Mouse (Mus musculus) hindbrain, embryonic 10.5 days (tissue): ENCODE measurements around the gene Degs2. TPM values are rescaled to one million over a fixed set of nuclear protein-coding genes. Genes with fewer than 3 reads are reported as not detected.

ENCODE experiments used
- DNase-seq: peaks from one replicate; pipeline ENCODE4 v3.0.0-alpha.2; 2017; ENCODE audit warnings: low spot score
- H3K27ac ChIP-seq: fragments of 300-500 bp; sonication (generic); 2 replicates; pipeline ENCODE4 v1.5.1; 2016; ENCODE audit warnings: mild to moderate bottlenecking, moderate library complexity
- H3K27me3 ChIP-seq: fragments of 300-500 bp; sonication (generic); 2 replicates; pipeline ENCODE4 v1.6.1; 2016; ENCODE audit warnings: mild to moderate bottlenecking; ENCODE audit not compliant: poor library complexity, insufficient read depth, severe bottlenecking
- H3K36me3 ChIP-seq: fragments of 300-500 bp; sonication (generic); 2 replicates; pipeline ENCODE4 v1.6.1; 2016; ENCODE audit warnings: mild to moderate bottlenecking, moderate library complexity
- H3K4me1 ChIP-seq: fragments of 300-500 bp; sonication (generic); replicated peaks from 2 replicates; pipeline ENCODE4 v1.6.1; 2016; ENCODE audit warnings: mild to moderate bottlenecking
- H3K4me3 ChIP-seq: fragments of 300-500 bp; sonication (generic); 2 replicates; pipeline ENCODE4 v1.5.1; 2016; ENCODE audit warnings: mild to moderate bottlenecking, moderate library complexity
- H3K9me3 ChIP-seq: fragments of 300-500 bp; sonication (generic); 2 replicates; pipeline ENCODE4 v1.6.1; 2016; ENCODE audit warnings: mild to moderate bottlenecking, moderate library complexity
- WGBS: fragments of 180-500 bp; shearing (Covaris S2); methylation state at CpG from one replicate; pipeline ENCODE4 v1.1.7; 2016; 5-methylcytosine and 5-hydroxymethylcytosine counted together
- polyA plus RNA-seq: library from polyadenylated mRNA; unstranded; fragments of >200 nt; fragmentation: Nextera tagmentation; extraction: Ambion mirVana; gene quantifications from 2 replicates; pipeline ENCODE4 v1.2.1, GENCODE M21; 2016

Degs2 gene
- polyA plus RNA-seq = 1.6 and 2.1 TPM in 2 replicates

DNA sequence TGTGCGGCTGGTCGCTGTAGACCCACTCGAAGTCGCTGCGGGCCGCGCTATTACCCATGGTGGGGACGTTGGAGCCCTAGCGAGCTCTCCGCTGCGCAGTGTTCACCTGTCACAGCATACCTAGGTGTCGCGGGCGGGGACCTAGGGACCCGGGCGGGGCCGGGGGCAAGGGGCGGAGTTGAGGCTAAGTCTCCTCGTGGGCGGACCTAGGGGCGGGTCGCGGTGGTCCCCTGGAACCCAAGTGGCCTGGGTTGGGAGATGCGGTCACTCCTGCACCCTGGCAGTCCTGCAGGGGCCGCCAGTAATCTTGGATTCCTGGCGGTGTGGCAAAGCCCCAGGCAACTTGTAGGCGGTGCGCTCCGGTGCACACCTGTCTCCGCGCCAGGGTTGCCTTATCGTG, at the start of gene Degs2:
Gene Degs2, minus strand, starts transcription at position 131 of the 400 bp plus-strand sequence.
- Histone ChIP-seq H3K27me3 (peaks cover 63% of the 10 kb centered on the region), H3K9me3 (no peaks in the 10 kb centered on the region), H3K4me3 (peak within 1 kb of the TSS; percentile 47), H3K4me1 (peaks cover 15% of the 10 kb centered on the region), H3K27ac (no peak within 1 kb of the TSS), H3K36me3 (no peaks in the 10 kb centered on the region)
- no peak for DNase-seq
- 2% methylated on average over 32 of the region's 32 CpGs for WGBS

- Histone ChIP-seq H3K27me3 (no peaks in the 10 kb centered on the region), H3K36me3 (no peaks in the 10 kb centered on the region), H3K9me3 (no peaks in the 10 kb centered on the region), H3K27ac (no peak overlapping the region), H3K4me1 (peaks cover 13% of the 10 kb centered on the region), H3K4me3 (no peak overlapping the region)
- DNase-seq = no peak
- WGBS = 53% methylated on average over 9 of the region's 9 CpGs
Measured at GRCm38 (mm10) chr12:108751790-108752189, 49.7 kb upstream of the Degs2 start.

DNA sequence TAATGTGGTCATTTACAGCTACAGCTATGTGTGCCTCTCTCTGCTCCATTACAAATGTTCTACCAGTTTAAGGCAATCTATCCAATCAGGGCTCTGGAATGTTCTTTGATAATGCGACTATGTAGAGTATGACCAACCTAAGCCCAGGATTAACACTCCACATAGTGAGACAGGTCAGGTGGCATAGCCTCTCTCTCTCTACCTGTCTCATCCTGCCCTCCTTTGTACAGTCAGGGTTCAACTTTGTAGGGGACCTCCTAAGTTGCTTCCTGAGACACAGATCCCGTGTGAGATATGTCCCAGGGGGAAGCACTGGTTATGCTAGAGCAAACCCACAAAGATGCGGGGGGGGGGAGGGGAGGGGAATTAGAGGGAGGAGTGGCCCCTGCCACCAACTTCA, 48.1 kb upstream of the Degs2 start:
- DNase-seq = no peak
- 76% methylated on average over 3 of the region's 3 CpGs for WGBS

GRCm38 (mm10) chr12:108749454-108749853, 47.3 kb upstream of the Degs2 start:
- Histone ChIP-seq H3K27ac (no peak overlapping the region), H3K36me3 (no peaks in the 10 kb centered on the region), H3K4me3 (no peak overlapping the region), H3K9me3 (no peaks in the 10 kb centered on the region), H3K4me1 (peaks cover 19% of the 10 kb centered on the region), H3K27me3 (no peaks in the 10 kb centered on the region)
- no peak for DNase-seq
- 87% methylated on average over 9 of the region's 9 CpGs for WGBS

More for the DNA sequence above, 48.1 kb upstream of the Degs2 start:
- Histone ChIP-seq H3K4me3 (no peak overlapping the region), H3K36me3 (no peaks in the 10 kb centered on the region), H3K9me3 (no peaks in the 10 kb centered on the region), H3K27me3 (no peaks in the 10 kb centered on the region), H3K27ac (no peak overlapping the region), H3K4me1 (peaks cover 14% of the 10 kb centered on the region)

- no peak overlapping the region for H3K27ac ChIP-seq
- no peaks in the 10 kb centered on the region for H3K36me3 ChIP-seq
- H3K4me3 ChIP-seq = no peak overlapping the region
- 75% methylated on average over 6 of the region's 6 CpGs for WGBS
- peaks cover 19% of the 10 kb centered on the region for H3K4me1 ChIP-seq
- no peak for DNase-seq
- H3K27me3 ChIP-seq = no peaks in the 10 kb centered on the region
- H3K9me3 ChIP-seq = no peaks in the 10 kb centered on the region
Measured at GRCm38 (mm10) chr12:108749019-108749418, 46.9 kb upstream of the Degs2 start.

DNA sequence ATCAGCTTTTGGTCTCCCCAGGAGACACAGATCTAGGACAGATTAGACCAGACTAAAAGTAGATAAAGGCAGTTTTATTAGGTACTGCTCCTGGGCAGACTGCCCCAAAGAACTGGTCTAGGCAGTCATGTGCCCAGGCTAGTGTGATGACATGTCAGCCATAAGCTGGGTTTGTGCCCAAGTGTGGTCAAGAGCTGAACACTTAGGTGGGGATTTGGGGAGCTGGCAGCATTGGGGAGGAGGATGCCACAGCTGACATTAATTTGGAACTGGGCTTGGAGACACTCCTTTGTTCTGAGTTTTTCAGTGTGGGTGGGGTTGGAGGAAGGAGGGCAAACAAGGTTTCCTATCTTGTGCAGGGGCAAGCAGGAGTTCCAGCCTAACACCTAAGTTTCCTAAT, 43.9 kb upstream of the Degs2 start:
- no peak for DNase-seq
- H3K27ac ChIP-seq = no peak overlapping the region
- no peaks in the 10 kb centered on the region for H3K27me3 ChIP-seq
- no peaks in the 10 kb centered on the region for H3K36me3 ChIP-seq
- no peaks in the 10 kb centered on the region for H3K9me3 ChIP-seq
- H3K4me1 ChIP-seq = 0 out of 2 replicates have a peak, but pooled peaks cover 6% of the 10 kb centered on the region
- no peak overlapping the region for H3K4me3 ChIP-seq

DNA sequence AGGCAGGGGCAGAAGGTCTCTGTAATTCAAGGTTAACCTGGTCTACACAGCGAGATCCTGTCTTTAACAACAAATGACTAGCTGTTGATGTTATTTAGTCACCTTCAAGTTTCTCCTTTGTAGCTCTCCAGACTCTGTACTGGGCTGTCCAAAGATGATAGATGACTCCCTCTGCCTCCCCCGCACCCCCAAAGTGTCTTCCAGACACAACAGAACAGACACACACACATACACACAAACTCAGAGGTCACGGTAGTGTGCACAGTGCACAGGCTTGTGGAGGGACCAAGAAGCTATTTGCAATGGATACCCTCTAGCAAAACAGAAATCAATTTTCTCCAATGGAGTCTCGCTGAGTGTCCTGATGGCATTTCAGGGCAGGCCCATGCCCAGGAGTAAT, 40.1 kb upstream of the Degs2 start:
- no peak overlapping the region for H3K4me3 ChIP-seq
- H3K36me3 ChIP-seq = no peaks in the 10 kb centered on the region
- H3K27ac ChIP-seq = no peak overlapping the region
- no peak for DNase-seq
- H3K4me1 ChIP-seq = 0 out of 2 replicates have a peak, but pooled peaks cover 6% of the 10 kb centered on the region
- 85% methylated on average over 4 of the region's 4 CpGs for WGBS
- H3K9me3 ChIP-seq = no peaks in the 10 kb centered on the region
- no peaks in the 10 kb centered on the region for H3K27me3 ChIP-seq

- Histone ChIP-seq H3K4me1 (0 out of 2 replicates have a peak, but pooled peaks cover 6% of the 10 kb centered on the region), H3K9me3 (no peaks in the 10 kb centered on the region), H3K36me3 (no peaks in the 10 kb centered on the region), H3K4me3 (no peak overlapping the region), H3K27me3 (no peaks in the 10 kb centered on the region), H3K27ac (no peak overlapping the region)
- DNase-seq = no peak
- 90% methylated on average over 2 of the region's 2 CpGs for WGBS
Measured at GRCm38 (mm10) chr12:108741472-108741871, 39.4 kb upstream of the Degs2 start.

- peaks cover 3% of the 10 kb centered on the region; the same call in 1 of the 2 replicates for H3K9me3 ChIP-seq
- no peak for DNase-seq
- no peaks in the 10 kb centered on the region for H3K27me3 ChIP-seq
- H3K36me3 ChIP-seq = no peaks in the 10 kb centered on the region
- 92% methylated on average over 12 of the region's 12 CpGs for WGBS
- H3K4me3 ChIP-seq = no peak overlapping the region
- no peaks in the 10 kb centered on the region for H3K4me1 ChIP-seq
- H3K27ac ChIP-seq = no peak overlapping the region
Measured at GRCm38 (mm10) chr12:108738745-108739144, 36.6 kb upstream of the Degs2 start.

- no peak for DNase-seq
- no peaks in the 10 kb centered on the region for H3K4me1 ChIP-seq
- H3K27ac ChIP-seq = no peak overlapping the region
- H3K9me3 ChIP-seq = peaks cover 3% of the 10 kb centered on the region; the same call in 1 of the 2 replicates
- WGBS = 91% methylated on average over 7 of the region's 7 CpGs
- no peak overlapping the region for H3K4me3 ChIP-seq
- H3K27me3 ChIP-seq = no peaks in the 10 kb centered on the region
- H3K36me3 ChIP-seq = no peaks in the 10 kb centered on the region
Measured at GRCm38 (mm10) chr12:108737838-108738237, 35.7 kb upstream of the Degs2 start.

DNA sequence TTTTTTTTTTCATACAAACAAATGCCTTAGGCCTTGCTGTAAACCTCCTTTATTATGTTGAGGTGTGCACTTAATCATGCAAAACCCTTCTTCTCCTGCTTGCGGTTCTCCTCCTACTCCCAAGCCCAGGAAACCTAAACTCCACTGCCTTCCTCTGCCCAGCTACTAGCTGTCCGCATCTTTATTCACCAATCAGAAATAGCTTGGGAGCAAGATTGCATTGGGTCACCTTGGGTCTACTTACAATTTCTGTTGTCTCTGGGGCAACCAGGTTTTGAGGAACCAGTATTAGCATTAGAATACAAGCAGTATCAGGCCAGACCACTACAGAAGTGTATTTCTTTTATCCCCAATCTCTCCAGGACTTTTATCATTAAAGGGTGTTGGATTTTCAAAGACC, 32.3 kb upstream of the Degs2 start:
- H3K36me3 ChIP-seq = no peaks in the 10 kb centered on the region
- no peak overlapping the region for H3K27ac ChIP-seq
- 90% methylated on average over 2 of the region's 2 CpGs for WGBS
- no peaks in the 10 kb centered on the region for H3K27me3 ChIP-seq
- H3K4me1 ChIP-seq = no peaks in the 10 kb centered on the region
- DNase-seq = no peak
- peaks cover 3% of the 10 kb centered on the region; the same call in 1 of the 2 replicates for H3K9me3 ChIP-seq
- H3K4me3 ChIP-seq = no peak overlapping the region

DNA sequence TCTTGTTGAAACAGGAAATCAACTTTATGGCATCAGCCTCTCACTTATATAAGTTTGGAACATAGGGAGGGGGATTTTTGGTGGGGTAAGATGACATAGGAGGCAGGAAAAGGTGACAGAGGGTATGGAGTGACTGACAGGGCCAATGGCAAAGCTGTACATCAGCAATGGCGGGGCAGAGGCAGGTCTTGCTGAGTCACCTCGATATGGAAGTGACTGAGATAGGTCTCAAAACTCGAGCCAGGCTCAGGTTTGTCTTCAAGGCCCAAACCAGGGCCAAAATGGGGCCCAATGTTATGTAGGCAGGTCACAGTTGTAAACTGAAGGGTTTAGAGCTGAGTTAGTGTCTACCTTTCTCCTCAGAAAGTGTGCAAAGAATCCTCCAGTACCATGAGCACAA, 21.7 kb upstream of the Degs2 start:
- WGBS = 84% methylated on average over 3 of the region's 3 CpGs

GRCm38 (mm10) chr12:108722464-108722863, 20.3 kb upstream of the Degs2 start:
- no peaks in the 10 kb centered on the region for H3K4me1 ChIP-seq
- no peak overlapping the region for H3K4me3 ChIP-seq
- H3K27ac ChIP-seq = no peak overlapping the region
- 92% methylated on average over 4 of the region's 4 CpGs for WGBS
- DNase-seq = no peak
- H3K9me3 ChIP-seq = peaks cover 8% of the 10 kb centered on the region; the same call in 1 of the 2 replicates
- no peaks in the 10 kb centered on the region for H3K27me3 ChIP-seq
- no peaks in the 10 kb centered on the region for H3K36me3 ChIP-seq

More for the DNA sequence above, 21.7 kb upstream of the Degs2 start:
- H3K36me3 ChIP-seq = no peaks in the 10 kb centered on the region
- no peaks in the 10 kb centered on the region for H3K4me1 ChIP-seq
- H3K4me3 ChIP-seq = no peak overlapping the region
- peaks cover 6% of the 10 kb centered on the region; the same call in 1 of the 2 replicates for H3K9me3 ChIP-seq
- DNase-seq = no peak
- H3K27ac ChIP-seq = no peak overlapping the region
- no peaks in the 10 kb centered on the region for H3K27me3 ChIP-seq

DNA sequence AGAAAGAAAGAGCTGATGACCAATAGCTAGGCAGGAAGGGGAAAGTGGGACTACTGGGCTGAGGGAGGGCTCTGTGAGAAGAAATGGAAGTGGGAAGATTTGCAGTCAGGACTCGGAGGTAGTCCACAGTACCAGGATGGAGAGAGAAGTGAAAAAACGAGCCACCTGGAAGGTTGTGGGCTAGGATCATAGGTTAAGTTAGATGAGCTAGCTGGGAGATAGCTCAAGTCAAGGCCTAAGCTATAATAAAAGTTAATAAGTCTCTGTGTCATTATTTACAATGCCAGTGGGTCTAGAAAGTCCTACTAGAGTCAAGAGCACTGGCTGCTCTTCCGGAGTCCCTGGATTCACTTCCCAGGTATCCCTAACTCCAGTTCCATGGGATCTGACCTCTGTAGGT, 16.4 kb upstream of the Degs2 start:
- no peaks in the 10 kb centered on the region for H3K4me1 ChIP-seq
- no peaks in the 10 kb centered on the region for H3K36me3 ChIP-seq
- WGBS = 90% methylated on average over 3 of the region's 3 CpGs
- no peaks in the 10 kb centered on the region for H3K27me3 ChIP-seq
- 0 out of 2 replicates have a peak, but pooled peaks cover 3% of the 10 kb centered on the region for H3K9me3 ChIP-seq
- no peak for DNase-seq
- H3K27ac ChIP-seq = no peak overlapping the region
- H3K4me3 ChIP-seq = no peak overlapping the region
